Mouse (Mus musculus): Measurements from ENCODE around the gene Trim37.

DNA sequence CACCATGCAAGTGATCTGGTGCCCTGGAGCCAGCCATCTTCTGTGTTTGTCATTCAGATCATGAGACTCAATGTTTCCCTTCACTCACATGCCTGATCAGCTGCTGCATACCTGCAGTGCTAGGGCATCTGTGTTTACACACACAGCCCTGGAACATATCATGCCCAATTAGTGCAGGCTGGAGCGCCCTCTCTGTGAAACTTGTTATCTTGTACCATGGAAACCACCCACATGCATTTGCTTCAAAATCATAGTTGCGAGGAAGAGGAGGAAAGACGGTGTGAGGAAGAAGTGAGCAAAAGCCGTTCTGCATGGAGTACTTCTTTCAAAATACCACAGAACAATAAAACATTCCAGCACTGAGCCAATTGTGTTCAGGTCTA lies 113.9 kb downstream of the Trim37 start:
- TF ChIP-seq CTCF (IDR thresholded peaks at IDR 0.05), result no peak
- TF ChIP-seq EP300 (IDR thresholded peaks at IDR 0.05; ENCODE audit: insufficient read depth, low read depth, low read length), result no peak
